Mouse (Mus musculus) adrenal gland (tissue): ENCODE data around the gene C2cd2l.
"Not testable (repeated sequence)": the region's sequence is repeated elsewhere in the genome, so short reads cannot be mapped to it uniquely, and the experiment has no call there.

Source experiments
- intact Hi-C: fragments of 180-260 bp; cut with DNase I; formaldehyde crosslinking; loops from one replicate; pipeline ENCODE4 v1.15.1; 2025
- long read RNA-seq, 2 experiments: library from polyadenylated mRNA; unstranded; transcript quantifications; one replicate each; pipeline ENCODE4 v2.0.0; 2020; ENCODE audit warnings: borderline replicate concordance in 1 of 2; ENCODE audit not compliant: insufficient replicate concordance in 1 of 2

The C2cd2l gene
- long read RNA-seq, experiment 1, full-length matches to known transcripts: 6 of 9 reads
- long read RNA-seq, experiment 1, partial matches to known transcripts: 2 of 9 reads
- long read RNA-seq, experiment 1, other reads (novel, unspliced or antisense): 1 of 9 reads
- long read RNA-seq, experiment 2, full-length matches to known transcripts: 1 of 1 reads
- long read RNA-seq, experiment 2, partial matches to known transcripts: 0 of 1 reads
- long read RNA-seq, experiment 2, other reads (novel, unspliced or antisense): 0 of 1 reads

GRCm38 (mm10) chr9:44319887-44320798, at the start of gene C2cd2l:
TSS of gene C2cd2l (minus strand) at chr9:44320285.
- intact Hi-C loops: no loop called here

GRCm38 (mm10) chr9:44364480-44364879, 44.4 kb upstream of the C2cd2l start:
- intact Hi-C loops: no loop called here

- intact Hi-C loops: not testable (repeated sequence)
Measured at GRCm38 (mm10) chr9:44361931-44362330, 41.8 kb upstream of the C2cd2l start.

GRCm38 (mm10) chr9:44361190-44361917, 41.3 kb upstream of the C2cd2l start, which contains the start of gene Vps11:
TSS of gene Vps11 (minus strand) at chr9:44361670.
- intact Hi-C loops: no loop called here

GRCm38 (mm10) chr9:44357207-44357606, 37.1 kb upstream of the C2cd2l start:
- intact Hi-C loops: loop anchor here (5.0 kb wide), 1 partner anchor 65 kb away; no protein-coding TSS in a partner anchor

- intact Hi-C loops: no loop called here
Measured at GRCm38 (mm10) chr9:44353142-44353541, 33.1 kb upstream of the C2cd2l start.

GRCm38 (mm10) chr9:44352337-44352736, 32.3 kb upstream of the C2cd2l start:
- intact Hi-C loops: no loop called here

- intact Hi-C loops: no loop called here
Measured at GRCm38 (mm10) chr9:44351396-44351795, 31.3 kb upstream of the C2cd2l start.

GRCm38 (mm10) chr9:44348546-44348945, 28.5 kb upstream of the C2cd2l start:
- intact Hi-C loops: no loop called here

GRCm38 (mm10) chr9:44347621-44348020, 27.5 kb upstream of the C2cd2l start:
- intact Hi-C loops: no loop called here

- intact Hi-C loops: no loop called here
Measured at GRCm38 (mm10) chr9:44347166-44347565, 27.1 kb upstream of the C2cd2l start.

GRCm38 (mm10) chr9:44345570-44346433, 25.7 kb upstream of the C2cd2l start:
- intact Hi-C loops: no loop called here

- intact Hi-C loops: no loop called here
Measured at GRCm38 (mm10) chr9:44343781-44344421, 23.8 kb upstream of the C2cd2l start, which contains the start of gene Hmbs. TSS of gene Hmbs (minus strand) at chr9:44344228.

GRCm38 (mm10) chr9:44343290-44343689, 23.2 kb upstream of the C2cd2l start:
- intact Hi-C loops: no loop called here

- intact Hi-C loops: no loop called here
Measured at GRCm38 (mm10) chr9:44342605-44343004, 22.5 kb upstream of the C2cd2l start.

GRCm38 (mm10) chr9:44342173-44342572, 22.1 kb upstream of the C2cd2l start:
- intact Hi-C loops: no loop called here

GRCm38 (mm10) chr9:44341487-44341886, 21.4 kb upstream of the C2cd2l start:
- intact Hi-C loops: no loop called here

GRCm38 (mm10) chr9:44338574-44338973, 18.5 kb upstream of the C2cd2l start:
- intact Hi-C loops: loop anchor here (5.0 to 10.0 kb wide), 2 partner anchors 54 to 94 kb away; partner anchors contain the start of gene Ccdc153

GRCm38 (mm10) chr9:44337436-44338169, 17.5 kb upstream of the C2cd2l start:
- intact Hi-C loops: loop anchor here (5.0 to 10.0 kb wide), 2 partner anchors 55 to 93 kb away; partner anchors contain the start of gene Ccdc153
